Mouse (Mus musculus): ENCODE measurements around the gene Pgpep1l.

Gene Pgpep1l

GRCm38 (mm10) chr7:68210417-68210816 lies 53.6 kb downstream of the Pgpep1l start:
- no peak for DNase-seq

DNA sequence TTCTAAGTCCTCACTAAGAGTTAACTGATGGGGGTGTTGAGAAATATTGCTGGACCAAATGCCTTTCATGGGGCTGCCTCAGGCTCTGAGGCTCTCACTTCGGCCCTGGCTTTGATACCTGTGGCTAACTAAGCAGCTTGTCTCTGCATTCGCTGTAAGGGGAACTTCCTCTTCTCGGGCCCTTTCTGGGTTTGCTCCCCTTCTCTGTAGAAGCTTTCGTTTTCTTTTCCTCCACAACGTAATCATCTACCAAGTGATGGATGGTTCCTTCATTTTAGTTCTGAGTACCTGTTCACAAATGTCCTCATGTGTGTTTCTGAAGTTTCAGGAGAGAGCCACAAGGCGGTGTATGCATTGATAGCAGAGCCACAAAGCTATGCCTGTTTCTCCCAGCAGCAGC lies 55.0 kb downstream of the Pgpep1l start:
- no peak for DNase-seq

DNA sequence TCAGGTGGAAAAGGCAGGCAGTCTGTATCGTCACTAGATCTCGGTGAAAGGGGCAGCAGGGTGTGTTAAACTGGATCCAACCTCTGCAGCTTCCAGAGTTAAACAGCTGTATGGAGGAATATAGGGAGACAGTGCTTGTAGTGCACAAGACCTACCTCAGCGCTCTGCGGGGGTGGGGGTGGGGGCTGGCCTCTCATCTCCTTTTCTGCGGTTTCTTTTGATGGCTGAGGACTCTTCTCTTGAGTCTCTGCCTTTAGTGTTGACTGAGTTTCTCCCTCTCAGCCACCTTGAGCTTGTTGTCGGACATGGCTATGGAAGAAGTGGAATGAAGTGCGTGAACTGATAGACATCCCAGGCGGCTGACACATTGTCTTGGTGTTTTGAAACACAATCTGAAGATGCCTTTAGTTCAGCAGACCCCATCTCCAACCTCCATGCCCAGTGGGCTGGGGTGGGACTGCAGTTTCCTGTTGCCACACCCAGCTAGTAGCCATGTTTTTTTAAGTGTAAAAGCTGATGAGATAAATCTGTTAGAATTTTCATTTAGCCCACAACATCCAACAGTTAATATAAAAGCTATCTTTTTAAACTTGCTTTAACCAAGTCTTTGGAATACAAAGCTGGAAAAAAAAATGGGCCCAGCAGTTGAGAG lies 58.1 kb downstream of the Pgpep1l start:
- no peak for DNase-seq

- DNase-seq: no peak
Observed at GRCm38 (mm10) chr7:68199609-68200008, 64.4 kb downstream of the Pgpep1l start.

- DNase-seq: no peak
Observed at GRCm38 (mm10) chr7:68193958-68194695, 69.9 kb downstream of the Pgpep1l start.

DNA sequence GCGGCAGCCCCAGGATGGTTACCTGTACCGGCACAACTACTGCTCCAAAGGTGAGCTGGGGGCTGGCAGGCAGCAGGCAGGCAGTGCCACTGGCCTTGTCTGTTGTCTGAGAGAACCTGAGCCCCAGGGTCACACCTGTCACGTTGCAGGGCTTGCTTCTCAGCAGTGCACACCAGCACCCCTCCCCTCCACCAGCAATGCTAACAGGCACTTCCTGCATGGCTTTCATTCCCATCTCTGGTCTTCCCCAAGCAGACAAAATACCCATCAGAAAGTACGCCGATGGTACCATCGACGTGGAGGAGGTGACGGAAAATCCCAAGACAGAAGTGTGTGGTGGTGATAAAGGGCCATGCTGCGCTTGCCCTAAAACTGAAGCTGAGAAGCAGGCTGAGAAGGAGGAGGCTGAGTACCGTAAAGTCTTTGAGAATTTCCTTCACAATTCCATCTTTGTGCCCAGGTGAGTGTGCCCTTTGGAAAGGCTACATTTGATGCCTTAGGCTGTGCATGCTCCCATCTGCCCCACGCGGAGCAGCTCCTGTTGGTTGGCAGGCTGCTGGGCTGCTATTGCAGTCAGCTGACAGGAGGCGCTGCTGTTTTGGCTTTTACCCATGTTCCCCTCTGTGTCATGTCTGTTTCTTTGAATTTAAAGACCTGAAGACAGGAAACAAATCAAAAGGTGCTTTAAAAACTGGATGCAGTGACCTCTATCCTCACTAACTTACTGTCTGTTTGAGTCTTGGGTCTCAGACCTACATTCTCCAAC lies 74.2 kb downstream of the Pgpep1l start:
- peak in 1 of 2 experiments; percentile 45 for DNase-seq

DNA sequence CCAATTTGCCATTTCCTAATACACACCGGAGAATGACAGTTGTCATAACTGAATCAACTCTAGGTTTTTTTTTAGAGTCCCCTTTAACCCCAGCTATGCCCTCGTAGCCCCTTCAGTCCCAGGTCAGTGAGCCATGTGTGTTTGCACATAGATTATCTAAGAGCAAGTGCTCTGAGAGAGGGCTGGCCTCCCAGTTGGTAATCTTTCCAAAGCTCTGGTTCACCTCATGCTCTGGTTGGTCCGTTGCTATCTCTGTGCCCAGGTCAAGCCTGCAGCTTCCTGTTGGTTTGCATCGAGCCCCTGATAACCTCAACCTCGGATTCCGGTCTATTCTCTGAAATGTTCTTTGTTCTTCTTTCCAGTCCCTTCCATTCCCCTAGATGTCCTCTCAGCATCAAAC lies 74.8 kb downstream of the Pgpep1l start:
- DNase-seq: no peak
